Mouse (Mus musculus): Measurements from ENCODE around the gene Abcg8. TPM values are rescaled to one million over a fixed set of nuclear protein-coding genes. Genes with fewer than 3 reads are reported as not detected.

The Abcg8 gene
- total and polyA plus RNA-seq, 3 experiments: 0.04 TPM; not detected in 2

GRCm38 (mm10) chr17:84677595-84677994 is 1.5 kb downstream of the Abcg8 start:
- H3K4me1 ChIP-seq (ENCODE audit: control insufficient read depth in 1 of 2, insufficient read depth in 2 of 2): peaks cover 6 to 16% of the 10 kb centered on the region in 2 experiments; a peak in 2 of 4 replicates
- H3K27me3 ChIP-seq (replicated peaks): peaks cover 6% of the 10 kb centered on the region
- in situ Hi-C loops (cut with MboI; ENCODE audit: low pct_ligation_motif_present, low pct_unique_long_range_greater_than_20kb, low sequenced_read_pairs): no loop called here
- no peaks in the 10 kb centered on the region for H3K9me3 ChIP-seq (replicated peaks; ENCODE audit: low read length)
- no peak overlapping the region for H3K9ac ChIP-seq (ENCODE audit: insufficient read depth, low read depth)
- dilution Hi-C loops (cut with MboI; ENCODE audit: extremely low pct_ligation_motif_present, extremely low pct_unique_long_range_greater_than_20kb, low sequenced_read_pairs): no loop called here
- TF ChIP-seq ETS1 (conservative IDR thresholded peaks at IDR 0.05; ENCODE audit: low read depth, low read length): no peak
- no peak for TF ChIP-seq BHLHE40 (IDR thresholded peaks at IDR 0.05; ENCODE audit: low read depth, low read length)
- no peak for TF ChIP-seq MAFK (IDR thresholded peaks at IDR 0.05; ENCODE audit: insufficient replicate concordance, low read length)
- no peak for TF ChIP-seq ZMIZ1 (IDR thresholded peaks at IDR 0.05; ENCODE audit: low read depth, low read length)
- TF ChIP-seq TCF12 (IDR thresholded peaks at IDR 0.05; ENCODE audit: low read depth, low read length): no peak
- TF ChIP-seq JUND (conservative IDR thresholded peaks at IDR 0.05; ENCODE audit: low read depth, low read length): no peak
- TF ChIP-seq USF2 (conservative IDR thresholded peaks at IDR 0.05; ENCODE audit: low read depth, low read length): no peak
- no peak for TF ChIP-seq MAX (IDR thresholded peaks at IDR 0.05; ENCODE audit: low read length)
- no peak overlapping the region for H3K4me3 ChIP-seq (replicated peaks in 1 of 3; ENCODE audit: low read depth in 2 of 3, low read length in 2 of 3, poor library complexity in 1 of 3)
- H3K27ac ChIP-seq (ENCODE audit: insufficient read depth, low read depth): no peak overlapping the region
- no peaks in the 10 kb centered on the region for H3K79me2 ChIP-seq (replicated peaks; ENCODE audit: control insufficient read depth, extremely low read depth, insufficient read depth, poor library complexity, severe bottlenecking)
- H3K36me3 ChIP-seq (replicated peaks in 1 of 2; ENCODE audit: control insufficient read depth in 1 of 2, insufficient read depth in 1 of 2, low read length in 1 of 2): no peaks in the 10 kb centered on the region
- DNase-seq (ENCODE audit: extremely low read depth): no peak
- no peak overlapping the region for H3K4me2 ChIP-seq (ENCODE audit: insufficient read depth, low read depth, poor library complexity, severe bottlenecking)

DNA sequence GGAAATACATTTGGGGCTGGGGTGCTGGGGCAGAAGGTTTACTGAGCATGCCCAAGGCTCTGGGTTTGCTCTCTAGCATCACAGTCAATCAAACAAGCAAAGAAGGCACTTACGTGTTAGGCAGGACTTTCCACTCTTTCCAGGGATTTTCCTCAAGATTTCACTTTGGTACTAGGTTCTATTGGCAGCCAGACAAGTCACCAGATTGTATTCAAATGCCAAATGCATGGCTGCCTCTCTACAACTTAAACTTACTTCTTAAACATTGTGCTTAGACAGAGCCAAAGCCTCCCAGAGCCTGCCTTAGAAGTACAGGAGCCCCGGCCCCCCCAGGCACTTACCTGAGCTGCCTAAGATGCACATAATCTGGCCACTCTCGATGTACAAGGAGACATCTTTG is 5.6 kb downstream of the Abcg8 start:
- no peak overlapping the region for H3K27ac ChIP-seq (ENCODE audit: insufficient read depth, low read depth)
- H3K9ac ChIP-seq (ENCODE audit: insufficient read depth, low read depth): no peak overlapping the region
- H3K4me3 ChIP-seq (replicated peaks in 1 of 3; ENCODE audit: low read depth in 2 of 3, low read length in 2 of 3, poor library complexity in 1 of 3): no peak overlapping the region
- H3K27me3 ChIP-seq (replicated peaks): peaks cover 6% of the 10 kb centered on the region
- dilution Hi-C loops (cut with MboI; ENCODE audit: extremely low pct_ligation_motif_present, extremely low pct_unique_long_range_greater_than_20kb, low sequenced_read_pairs) (no loop called here), in situ Hi-C loops (cut with MboI; ENCODE audit: low pct_ligation_motif_present, low pct_unique_long_range_greater_than_20kb, low sequenced_read_pairs) (no loop called here)
- no peak for TF ChIP-seq UBTF (IDR thresholded peaks at IDR 0.05; ENCODE audit: low read depth, low read length)
- TF ChIP-seq ETS1 (conservative IDR thresholded peaks at IDR 0.05; ENCODE audit: low read depth, low read length): no peak
- TF ChIP-seq NRF1 (IDR thresholded peaks at IDR 0.05; ENCODE audit: low read depth, low read length): no peak
- no peak for TF ChIP-seq ZC3H11A (IDR thresholded peaks at IDR 0.05; ENCODE audit: low read depth, low read length)
- no peak for TF ChIP-seq MAZ (IDR thresholded peaks at IDR 0.05; ENCODE audit: low read depth, low read length)
- no peak for TF ChIP-seq KAT2A (IDR thresholded peaks at IDR 0.05; ENCODE audit: insufficient replicate concordance, low read length)
- TF ChIP-seq ZKSCAN1 (IDR thresholded peaks at IDR 0.05; ENCODE audit: borderline replicate concordance, low read depth, low read length): no peak
- no peak for TF ChIP-seq CHD1 (IDR thresholded peaks at IDR 0.05; ENCODE audit: low read depth, low read length)
- TF ChIP-seq SMC3 (IDR thresholded peaks at IDR 0.05; ENCODE audit: low read depth, low read length): no peak
- TF ChIP-seq E2F4 (IDR thresholded peaks at IDR 0.05; ENCODE audit: insufficient replicate concordance, low read depth, low read length): no peak
- TF ChIP-seq RAD21 (IDR thresholded peaks at IDR 0.05; ENCODE audit: low read depth, low read length): no peak
- no peak for TF ChIP-seq CHD2 (IDR thresholded peaks at IDR 0.05; ENCODE audit: low read length)
- TF ChIP-seq ZMIZ1 (IDR thresholded peaks at IDR 0.05; ENCODE audit: low read depth, low read length): no peak
- no peak for TF ChIP-seq GABPA (IDR thresholded peaks at IDR 0.05; ENCODE audit: insufficient replicate concordance, low read depth, low read length)
- no peak for TF ChIP-seq USF2 (conservative IDR thresholded peaks at IDR 0.05; ENCODE audit: low read depth, low read length)
- no peak for TF ChIP-seq MAX (IDR thresholded peaks at IDR 0.05; ENCODE audit: low read length)
- TF ChIP-seq JUND (conservative IDR thresholded peaks at IDR 0.05; ENCODE audit: low read depth, low read length): no peak
- no peak for TF ChIP-seq ZNF384 (IDR thresholded peaks at IDR 0.05; ENCODE audit: low read depth, low read length)
- 0 out of 4 replicates have a peak, but pooled peaks cover 3 to 5% of the 10 kb centered on the region in 2 experiments for H3K4me1 ChIP-seq (ENCODE audit: control insufficient read depth in 1 of 2, insufficient read depth in 2 of 2)
- no peaks in the 10 kb centered on the region for H3K79me2 ChIP-seq (replicated peaks; ENCODE audit: control insufficient read depth, extremely low read depth, insufficient read depth, poor library complexity, severe bottlenecking)
- H3K36me3 ChIP-seq (replicated peaks in 1 of 2; ENCODE audit: control insufficient read depth in 1 of 2, insufficient read depth in 1 of 2, low read length in 1 of 2): no peaks in the 10 kb centered on the region
- DNase-seq (ENCODE audit: extremely low read depth): no peak
- no peak overlapping the region for H3K4me2 ChIP-seq (ENCODE audit: insufficient read depth, low read depth, poor library complexity, severe bottlenecking)
- H3K9me3 ChIP-seq (replicated peaks; ENCODE audit: low read length): no peaks in the 10 kb centered on the region
